Mouse (Mus musculus) cerebellum, postnatal 10 days (tissue): ENCODE measurements at regions not wholly inside any gene's neighbourhood (a gene's known extent, or its start where the extent isn't known, plus 50 kb on each side); places are given as distances from the start of the nearest gene placed in this dataset.

Experiments used
- DNase-seq, 2 experiments: peaks; one replicate each; pipeline ENCODE4 v3.0.0; 2021; ENCODE audit warnings: mixed read lengths in 2 of 2

DNA sequence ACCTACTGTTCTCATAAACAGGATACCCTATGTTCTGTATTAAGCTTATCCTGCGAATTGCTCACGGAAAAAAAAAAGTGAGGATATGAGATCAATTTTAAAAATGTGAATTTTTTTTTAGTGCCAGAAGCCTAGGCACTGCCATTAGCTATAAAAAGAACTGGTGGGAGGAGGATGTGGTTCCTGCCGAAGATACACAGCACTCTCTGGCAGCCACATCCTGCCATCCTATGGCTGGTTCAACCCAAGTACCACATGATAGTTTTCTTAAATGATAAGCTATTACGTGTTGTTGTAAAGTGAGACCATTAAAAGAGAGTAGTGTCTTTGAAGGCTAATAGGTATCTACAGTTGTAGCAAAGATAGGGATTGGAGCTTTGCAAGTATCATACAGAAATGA lies 58.2 kb upstream of the Ppp3ca start:
- DNase-seq = no peak

DNA sequence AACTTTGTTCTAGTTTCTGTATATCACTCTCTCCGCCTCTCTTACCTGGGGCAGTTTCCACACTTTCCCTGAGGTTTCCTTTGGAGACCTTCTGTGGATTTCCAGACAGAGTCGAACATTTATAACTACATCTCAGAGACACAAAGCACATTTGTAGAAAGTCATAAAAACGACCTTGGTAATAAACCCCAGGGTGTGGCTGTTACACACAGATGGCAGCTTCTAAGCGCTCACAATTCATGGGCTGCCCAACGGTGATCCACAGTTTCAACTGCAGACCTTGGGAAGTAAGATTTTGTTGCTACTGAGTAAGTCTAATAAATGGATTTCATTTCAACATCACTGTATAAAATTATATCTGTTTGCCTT lies 59.4 kb upstream of the Ppp3ca start:
- no peak for DNase-seq

DNA sequence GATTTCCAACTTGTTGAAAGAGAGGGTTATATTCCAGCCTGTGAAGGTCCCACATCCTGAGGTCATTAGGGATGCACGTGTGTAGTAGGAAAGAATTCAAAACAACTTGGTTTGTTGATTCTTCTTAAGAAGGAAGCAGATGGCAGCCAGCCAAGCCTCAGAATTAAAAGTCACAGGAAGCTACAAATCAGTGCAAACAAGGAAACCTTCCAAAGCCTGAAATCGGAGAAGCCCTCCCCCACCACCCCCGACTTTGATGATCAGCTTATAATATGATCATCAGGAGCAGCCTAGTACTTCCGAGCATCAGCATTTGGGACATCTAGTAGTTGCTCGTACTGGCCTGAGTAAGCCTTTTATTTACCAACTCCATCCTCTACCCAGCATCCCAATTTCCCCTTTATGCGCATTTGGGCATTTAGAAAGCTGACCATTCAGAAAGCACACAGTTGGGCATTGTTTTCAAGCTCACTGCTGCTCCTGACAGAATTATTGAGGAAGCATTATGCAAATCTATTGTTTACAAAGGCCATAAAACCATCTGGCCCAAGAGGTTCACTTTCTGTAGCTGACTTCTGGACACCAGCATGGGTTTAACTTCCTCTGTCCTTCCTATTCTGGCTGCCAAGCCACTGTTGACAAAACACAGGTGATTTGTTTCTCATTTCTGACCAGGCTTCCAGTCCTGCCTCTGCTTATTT lies 59.9 kb upstream of the Ppp3ca start:
- DNase-seq = peak; percentile 16 to 19

DNA sequence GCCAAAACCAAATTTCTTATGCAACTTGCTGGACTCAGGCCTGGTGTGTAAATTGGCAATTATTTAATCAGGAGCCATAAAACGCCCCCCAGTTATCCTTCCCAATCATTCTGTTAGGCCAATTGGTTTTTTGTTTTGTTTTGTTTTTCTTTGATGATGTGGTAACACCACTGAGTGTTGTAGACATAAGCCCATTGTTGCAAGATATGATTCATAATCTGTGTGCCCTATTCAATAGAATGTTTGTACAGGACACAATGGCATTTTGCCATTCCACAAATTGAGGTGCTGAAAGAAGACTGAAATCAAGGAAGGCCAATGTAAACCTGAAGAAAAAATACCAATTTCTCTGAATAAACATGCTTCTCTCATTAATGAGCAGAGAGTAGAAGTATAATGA lies 68.2 kb upstream of the Ppp3ca start:
- no peak for DNase-seq

DNA sequence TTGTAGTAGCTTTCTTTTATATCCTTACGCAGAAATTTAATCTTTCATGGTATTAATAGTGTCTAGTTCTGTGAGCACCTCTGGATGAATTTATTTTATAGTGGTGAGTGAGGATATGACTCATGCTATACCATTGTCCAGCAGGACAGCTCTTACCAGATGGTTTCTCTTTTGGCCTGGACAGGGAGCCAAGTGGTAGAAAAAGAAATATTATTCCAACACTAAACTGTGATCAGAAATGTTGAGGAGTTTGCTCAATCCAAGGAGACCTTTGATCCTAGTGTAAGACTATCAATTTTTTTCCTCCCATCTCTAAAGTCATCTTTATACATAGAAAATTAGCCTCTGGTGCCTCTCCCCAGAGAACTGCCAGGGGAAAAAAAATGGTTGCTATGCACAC lies 86.0 kb upstream of the Ppp3ca start:
- no peak for DNase-seq

DNA sequence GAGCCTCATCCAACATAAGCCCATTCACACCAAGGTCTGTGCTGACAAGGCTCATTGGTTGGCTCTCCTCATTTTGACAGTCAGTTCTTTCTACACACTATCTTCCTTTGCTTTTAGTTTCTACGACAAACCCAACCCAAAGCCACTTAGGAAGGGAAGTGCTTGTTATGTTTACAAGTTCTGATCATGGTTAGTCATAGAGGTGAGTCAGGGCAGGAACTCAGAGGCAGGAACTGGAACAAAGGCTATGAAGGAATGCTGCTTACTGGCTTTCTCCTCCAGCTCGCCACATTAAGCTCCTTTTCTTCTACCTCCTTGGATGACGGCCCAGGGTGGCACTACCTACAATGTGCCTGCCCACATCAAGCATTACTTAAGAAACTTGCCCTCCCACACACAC lies 91.9 kb upstream of the Ppp3ca start:
- no peak for DNase-seq

DNA sequence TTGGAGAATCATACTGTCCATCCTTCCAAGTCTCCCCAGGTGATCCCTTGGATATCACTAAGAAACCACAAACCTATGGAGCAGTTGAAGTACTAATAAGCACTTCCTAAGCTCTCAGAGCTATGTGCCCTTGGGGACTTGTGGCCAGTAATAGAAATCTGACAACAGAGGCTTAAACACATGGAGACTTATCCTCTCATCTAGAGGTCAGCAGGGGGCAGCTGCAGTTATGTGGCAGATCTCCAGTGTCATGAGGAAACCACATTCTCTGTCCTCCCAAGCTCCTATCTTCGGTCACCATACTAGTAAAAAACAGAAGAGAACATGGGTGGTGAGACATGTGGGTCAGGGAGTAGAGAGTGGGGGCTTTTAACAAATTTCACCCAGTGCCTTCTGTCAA lies 99.4 kb upstream of the Ppp3ca start:
- DNase-seq = peak; percentile 16 to 25

DNA sequence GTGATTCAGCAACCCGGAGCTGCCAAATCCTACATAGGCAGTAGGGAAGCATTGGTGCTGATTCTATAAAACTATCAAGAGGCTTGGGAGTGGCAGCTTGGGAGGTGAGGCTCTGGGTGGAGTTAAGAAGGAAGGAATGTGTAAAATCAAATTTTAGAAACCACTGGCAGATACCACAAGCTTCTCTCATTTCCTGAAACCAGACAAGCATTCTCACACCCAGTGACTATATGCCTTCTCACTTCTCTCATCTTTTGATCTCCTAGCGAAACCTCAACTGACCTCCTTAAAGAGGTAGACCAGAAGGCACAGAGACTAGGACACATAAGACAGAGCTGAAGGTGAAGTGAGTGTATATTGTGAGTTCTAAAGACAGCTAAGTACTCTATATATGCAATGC lies 113.4 kb upstream of the Ppp3ca start:
- DNase-seq = no peak

DNA sequence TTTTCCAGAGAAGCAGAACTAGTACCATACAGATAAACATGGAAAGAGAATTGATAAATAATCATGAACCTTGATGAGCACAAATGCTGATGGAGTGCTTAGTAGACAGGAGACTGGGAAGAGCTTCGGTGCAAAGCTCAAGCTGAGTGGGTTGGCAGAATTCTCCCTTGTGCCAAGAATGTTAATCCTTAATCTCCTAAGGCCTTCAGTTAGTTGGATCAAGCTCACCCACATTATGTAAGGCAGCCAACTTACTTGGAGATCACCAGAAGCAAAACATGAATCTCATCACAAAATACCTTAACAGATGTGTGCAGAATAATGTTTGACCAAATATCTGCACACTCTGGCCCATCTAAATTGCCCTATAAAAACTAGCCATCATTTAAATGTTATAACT lies 120.5 kb upstream of the Ppp3ca start:
- DNase-seq = peak in 1 of 2 experiments; percentile 4

DNA sequence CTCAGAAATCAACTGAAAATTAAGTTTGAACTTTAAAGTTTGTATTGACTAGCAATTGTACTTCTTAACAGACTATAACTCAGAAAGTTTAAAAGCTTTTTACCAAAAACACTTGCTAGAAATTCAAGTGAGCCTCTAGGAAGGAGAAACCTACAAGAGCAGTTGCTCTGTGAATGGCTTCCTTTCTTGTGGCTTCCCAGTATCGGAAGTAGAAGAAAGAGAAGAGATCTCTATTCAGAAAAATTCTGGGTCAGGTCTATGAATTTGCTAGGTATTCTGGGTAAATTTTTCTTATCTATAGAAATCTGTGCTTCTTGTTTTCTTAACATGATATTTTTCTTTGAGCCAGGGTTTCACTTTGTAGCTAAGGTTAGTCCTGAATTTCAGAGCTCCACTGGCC lies 138.3 kb upstream of the Ppp3ca start:
- no peak for DNase-seq

DNA sequence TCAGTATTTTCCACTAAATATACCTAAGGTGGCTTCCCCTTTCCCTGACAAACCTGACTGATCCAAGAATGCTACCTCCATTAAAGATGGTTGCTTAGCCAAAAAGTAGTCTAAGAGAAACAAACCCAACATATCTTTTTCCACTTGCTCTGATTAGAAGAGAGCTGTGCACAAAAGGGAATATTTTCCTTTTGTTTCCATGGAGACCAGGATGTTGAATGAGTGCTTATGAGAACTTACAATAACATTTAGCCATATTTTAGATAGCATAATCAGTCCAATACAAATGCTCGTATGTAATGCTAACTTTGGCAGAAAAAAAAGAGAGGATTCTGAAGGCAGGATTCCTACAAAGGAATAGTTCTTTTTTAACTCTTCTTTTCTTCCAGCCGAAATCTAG lies 161.3 kb upstream of the Ppp3ca start:
- DNase-seq = no peak

DNA sequence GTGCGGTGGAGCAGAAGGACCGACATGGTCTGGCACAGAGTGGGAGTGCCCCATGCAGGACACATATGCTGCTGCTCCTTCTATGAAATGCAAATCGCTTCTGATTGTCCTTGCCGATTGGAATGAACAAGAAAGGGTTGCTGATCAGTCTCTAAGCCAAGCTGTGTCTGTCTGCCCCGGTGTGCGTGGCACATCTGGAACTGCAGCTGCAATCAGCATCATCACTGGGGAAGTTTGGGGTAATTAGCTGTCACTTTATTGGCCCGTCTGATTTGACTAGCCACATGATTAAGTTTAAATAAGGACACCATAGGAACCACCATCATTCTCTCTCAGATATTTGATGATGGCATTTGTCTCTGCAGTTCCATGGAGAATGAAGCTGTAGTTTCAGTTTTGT lies 162.9 kb upstream of the Ppp3ca start:
- peak; percentile 10 to 34 for DNase-seq

DNA sequence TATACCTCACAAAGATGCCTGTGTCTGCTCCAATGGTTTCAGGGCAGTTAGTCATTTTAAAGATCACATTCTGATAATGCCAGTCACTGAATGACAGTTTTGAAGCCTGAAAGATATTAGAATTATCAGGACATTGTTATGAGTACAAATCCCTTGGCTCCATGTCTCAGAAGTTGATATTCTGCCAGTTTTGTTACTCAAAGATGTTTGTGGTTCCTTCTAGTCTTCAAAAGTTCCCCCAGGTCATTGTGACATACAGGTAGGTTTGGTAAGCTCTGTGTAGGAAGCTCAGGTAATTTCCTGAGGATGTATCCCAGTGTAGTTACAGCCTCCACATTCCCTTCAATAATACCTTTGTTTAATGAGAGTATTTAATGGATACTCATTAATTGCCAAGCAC lies 169.0 kb upstream of the Bank1 start:
- no peak for DNase-seq

DNA sequence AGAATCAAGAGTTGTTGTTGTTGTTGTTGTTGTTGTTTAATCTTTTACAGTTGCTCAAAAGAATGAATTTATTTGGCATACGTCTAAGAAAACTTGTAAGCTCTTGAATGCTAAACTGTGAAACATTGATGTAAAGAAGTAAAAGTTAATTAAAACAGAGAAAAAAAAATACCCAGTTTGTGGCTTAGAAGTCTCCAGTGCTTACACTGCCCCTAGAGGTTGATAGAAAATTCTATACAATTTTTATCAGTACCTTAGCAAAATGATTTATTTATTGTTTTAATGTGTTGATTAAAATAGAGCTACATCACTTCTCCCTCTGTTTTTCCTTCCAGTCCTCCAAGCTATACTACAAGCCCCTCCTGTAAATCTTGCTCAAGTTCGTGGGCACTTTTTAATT lies 165.8 kb upstream of the Bank1 start:
- no peak for DNase-seq

DNA sequence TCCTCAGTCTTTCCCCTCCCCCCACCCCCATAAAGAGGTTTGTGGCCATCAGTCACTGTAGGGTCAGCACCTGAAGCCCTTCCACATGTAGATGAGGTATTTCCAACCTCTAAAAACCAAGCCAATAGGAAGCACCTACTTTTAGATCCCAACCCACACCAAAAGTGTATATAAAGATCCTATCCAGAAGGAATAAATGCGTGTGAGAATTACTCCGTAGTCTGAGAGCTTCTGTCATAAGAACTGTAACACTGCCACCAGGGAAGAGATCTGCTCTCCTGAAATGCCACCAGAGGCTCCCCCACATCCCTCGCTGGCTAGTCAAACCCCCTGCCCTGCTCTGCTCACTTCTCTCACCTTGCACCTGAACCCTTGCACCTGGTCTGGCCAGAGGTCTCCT lies 145.8 kb upstream of the Bank1 start:
- no peak for DNase-seq

DNA sequence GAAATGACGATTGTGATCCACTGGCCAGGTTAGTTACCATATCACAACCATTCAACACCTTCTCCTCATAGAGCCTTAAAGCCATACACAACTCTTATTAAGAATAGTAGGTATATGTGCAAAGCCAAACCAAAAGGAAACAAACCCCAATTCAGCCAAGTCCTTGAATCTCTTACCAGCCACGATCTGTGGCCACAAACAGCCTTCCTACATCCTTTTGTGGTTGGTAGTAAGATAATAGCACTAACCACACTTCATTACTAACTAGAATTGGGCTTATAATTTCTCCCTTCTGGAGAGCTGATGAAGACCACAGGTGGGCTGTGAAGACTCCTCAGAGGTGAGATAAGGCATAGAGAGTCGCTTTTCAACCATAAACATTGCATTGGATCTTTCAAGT lies 136.9 kb upstream of the Bank1 start:
- no peak for DNase-seq

DNA sequence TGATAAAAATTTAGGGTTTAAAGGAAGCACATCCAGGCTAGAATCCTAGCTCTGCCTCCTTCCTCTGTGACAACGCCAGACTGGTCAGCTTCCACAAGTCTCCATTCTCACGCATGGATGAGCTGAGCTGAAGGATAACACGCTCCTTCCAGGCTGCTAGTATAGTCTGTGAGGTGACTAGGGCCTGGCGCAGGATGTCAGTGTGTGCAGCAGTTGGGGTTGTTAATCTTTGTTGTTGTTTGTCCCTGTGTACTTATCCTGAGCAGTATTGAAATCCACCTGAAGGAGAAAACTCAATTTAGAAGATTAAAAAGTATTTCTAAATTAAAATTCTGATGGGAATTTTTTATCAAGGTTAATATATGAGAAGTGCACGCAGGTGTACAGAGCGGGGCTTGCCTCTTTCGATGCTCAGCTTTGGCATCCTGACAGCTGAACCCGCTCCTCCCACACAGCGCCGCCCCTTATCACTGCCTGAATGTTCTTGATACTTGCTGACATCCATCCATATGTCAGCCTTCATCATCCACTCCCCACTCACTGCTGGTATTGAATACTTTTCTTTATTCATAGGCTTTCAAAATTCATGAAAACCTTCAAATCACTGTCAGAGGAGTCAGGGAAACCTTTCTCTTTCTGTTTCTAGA lies 130.7 kb upstream of the Bank1 start:
- DNase-seq = peak; percentile 69 to 79

DNA sequence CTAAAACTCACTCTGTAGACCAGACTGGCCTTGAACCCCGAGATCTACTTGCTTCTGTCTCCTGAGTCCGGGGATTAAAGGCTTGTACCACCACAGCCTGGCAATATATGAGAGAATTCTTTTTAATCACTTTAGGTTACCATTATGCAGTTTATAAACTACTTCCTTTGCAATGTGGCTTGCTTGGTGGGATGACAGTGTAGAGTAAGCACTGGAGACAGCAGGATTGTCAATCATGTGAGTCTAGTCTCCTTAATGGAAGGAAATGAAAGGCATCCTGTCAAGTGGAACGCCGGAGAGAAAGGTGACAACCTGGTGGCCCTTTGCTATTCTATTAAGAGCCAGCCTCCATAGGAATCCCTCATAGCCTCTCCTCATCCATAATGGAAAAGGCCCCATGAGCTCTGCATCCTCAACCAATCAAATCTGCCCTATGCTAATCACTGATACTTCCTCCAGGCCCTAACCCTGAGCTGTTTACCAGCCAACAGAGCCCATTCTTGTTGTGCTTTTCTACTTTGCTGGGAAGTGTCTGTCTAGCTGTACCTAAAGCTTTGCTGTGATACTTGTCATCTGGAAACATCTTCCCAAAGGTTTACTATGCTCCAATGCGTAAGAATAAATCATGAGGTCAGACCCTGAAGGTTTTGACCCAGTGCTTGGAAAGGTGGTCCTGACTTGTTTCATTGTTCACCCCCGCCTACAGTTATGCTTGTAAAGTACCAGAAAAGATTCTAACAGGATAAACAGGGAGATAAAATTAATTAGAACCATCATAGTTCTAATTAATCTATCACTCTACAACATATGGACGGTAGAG lies 130.0 kb upstream of the Bank1 start:
- no peak for DNase-seq

DNA sequence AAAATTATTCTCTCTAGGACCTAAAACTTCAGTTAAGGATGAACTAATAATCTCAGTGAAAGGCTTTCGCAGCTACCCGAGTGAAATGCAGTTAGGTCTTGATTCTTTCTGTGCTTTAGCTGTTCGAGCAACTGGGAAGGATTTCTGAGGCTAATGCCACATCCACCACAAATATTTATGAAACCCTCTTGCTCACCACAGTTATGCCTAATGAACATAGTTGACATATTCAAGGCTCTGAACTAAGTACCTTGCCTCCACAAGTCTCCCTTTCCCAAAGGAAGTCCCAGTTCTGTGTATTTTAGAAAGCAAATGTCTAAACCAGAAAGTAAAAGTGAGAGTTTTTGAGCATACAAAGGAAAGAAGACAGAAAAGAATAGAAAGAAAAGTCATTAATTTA lies 129.1 kb upstream of the Bank1 start:
- no peak for DNase-seq

DNA sequence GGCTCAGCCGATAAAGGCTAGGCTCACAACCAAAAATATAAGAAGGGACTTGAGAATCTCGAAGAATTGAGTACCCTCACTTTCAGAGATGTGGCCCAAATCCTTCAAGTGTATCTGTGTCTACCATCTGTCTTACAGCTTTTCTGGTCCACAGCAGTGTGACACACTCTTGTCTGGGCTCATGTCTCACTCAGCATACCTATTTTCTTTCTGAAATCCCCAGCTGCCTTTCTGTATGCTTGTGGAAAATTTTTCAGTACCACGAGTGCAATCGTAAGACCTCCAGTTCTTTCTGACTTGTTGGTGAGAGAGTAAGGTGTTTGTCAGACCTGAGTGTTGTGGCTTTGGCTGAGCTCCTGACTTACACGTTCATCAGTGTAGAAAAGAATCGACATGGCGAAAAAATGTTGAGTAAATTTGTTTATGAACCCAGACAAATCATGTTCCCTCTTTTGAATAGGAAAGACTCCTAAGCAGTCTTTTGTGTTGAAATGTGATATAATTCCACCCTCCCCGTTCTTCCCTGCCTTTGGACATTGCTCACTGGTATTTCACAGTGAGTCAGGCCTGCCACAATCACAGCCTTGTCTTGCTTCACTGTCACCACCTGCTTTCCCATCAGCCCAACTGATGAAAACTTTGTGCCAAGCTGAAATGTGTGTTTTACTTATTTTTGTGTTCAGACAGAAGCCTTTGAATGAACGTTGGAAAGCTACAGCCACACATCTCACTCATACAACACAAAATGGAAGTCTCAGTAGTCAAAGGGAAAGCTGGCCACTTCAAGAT lies 125.3 kb upstream of the Bank1 start:
- DNase-seq = no peak

DNA sequence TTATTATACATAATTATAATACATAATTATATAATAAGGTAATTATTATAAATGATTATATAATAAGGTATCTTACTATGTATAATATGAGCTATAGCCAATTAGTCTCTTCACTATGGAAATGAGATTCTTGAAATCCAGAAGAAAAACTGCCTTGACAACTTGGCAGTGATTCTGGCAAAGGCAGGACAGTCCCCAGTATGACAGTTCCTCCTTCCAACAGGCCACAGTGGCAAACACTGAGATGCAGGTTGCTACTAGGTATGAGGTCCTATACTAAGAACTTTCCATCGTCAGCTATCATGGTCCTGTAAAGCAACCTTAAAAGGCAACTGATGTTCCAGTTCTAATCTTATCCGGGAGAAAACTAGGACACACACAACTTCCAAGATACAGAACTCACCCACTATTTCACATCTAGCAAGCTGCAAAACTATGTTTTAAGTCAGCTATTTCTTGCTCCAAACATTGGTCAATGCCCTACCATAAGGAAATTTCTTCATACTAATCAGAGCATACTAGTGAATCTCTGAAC lies 124.6 kb upstream of the Bank1 start:
- DNase-seq = peak; percentile 55 to 65

DNA sequence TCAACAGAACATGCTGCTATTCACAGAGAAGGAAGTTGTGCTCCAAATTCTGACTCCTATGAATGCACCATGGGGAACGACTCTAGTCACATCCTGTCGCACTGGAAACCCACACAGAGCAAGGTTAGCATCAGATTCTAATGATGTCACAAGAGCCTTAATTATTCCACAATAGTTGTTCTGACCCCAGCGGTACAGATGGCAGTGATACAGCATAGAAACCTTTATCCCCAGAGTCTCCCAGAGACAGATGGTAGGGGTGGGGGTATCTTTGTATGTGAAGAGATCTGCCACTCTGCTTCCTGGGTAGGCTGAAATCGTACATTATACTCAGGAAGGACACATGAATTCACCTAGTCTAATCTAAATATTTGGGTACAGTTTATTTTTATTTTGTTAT lies 123.5 kb upstream of the Bank1 start:
- DNase-seq = peak; percentile 44 to 64

DNA sequence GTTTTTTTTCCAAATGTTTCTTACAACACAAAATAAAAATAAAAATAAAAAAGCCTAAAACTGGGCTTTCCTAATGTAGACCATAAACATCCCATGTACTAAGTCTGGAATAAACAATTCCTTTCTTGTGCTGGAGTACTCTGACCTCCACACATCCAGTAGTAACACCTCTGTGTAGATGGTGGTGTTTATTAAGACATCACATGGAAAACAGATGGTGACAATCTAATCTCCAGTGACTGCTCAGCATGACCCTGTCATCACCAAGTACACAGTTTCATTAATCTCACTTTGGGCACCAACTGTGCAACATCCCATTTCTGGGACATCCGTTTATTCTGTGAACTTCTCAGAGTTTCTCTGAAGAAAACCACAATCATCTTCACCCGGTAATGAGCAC lies 118.7 kb upstream of the Bank1 start:
- no peak for DNase-seq
